Mouse (Mus musculus) limb, embryonic 13.5 days (tissue): ENCODE data around the gene Hnrnpa3. TPM values are rescaled to one million over a fixed set of nuclear protein-coding genes. Genes with fewer than 3 reads are reported as not detected.
A peak's percentile ranks its signal among the peaks of the same experiment; 100 is the strongest.

Source experiments
- ATAC-seq: fragments of 200-750 bp; cut with Nextera tagmentation; 2 replicates; pipeline ENCODE4 v1.8.0; 2017; ENCODE audit warnings: low read depth, moderate number of reproducible peaks, moderate TSS enrichment; ENCODE audit not compliant: low FRiP score
- H3K27ac ChIP-seq: fragments of 300-500 bp; sonication (generic); 2 replicates; pipeline ENCODE4 v1.5.1; 2015; ENCODE audit warnings: inconsistent platforms, mild to moderate bottlenecking, moderate library complexity
- H3K27me3 ChIP-seq: fragments of 300-500 bp; sonication (generic); 2 replicates; pipeline ENCODE4 v1.6.1; 2015; ENCODE audit warnings: mild to moderate bottlenecking, inconsistent platforms
- H3K36me3 ChIP-seq: fragments of 300-500 bp; sonication (generic); 2 replicates; pipeline ENCODE4 v1.6.1; 2015; ENCODE audit warnings: inconsistent platforms, mild to moderate bottlenecking, moderate library complexity
- H3K4me1 ChIP-seq: fragments of 300-500 bp; sonication (generic); 2 replicates; pipeline ENCODE4 v1.6.1; 2015; ENCODE audit warnings: inconsistent platforms
- H3K4me2 ChIP-seq: fragments of 300-500 bp; sonication (generic); replicated peaks from 2 replicates; pipeline ENCODE4 v1.6.1; 2015; ENCODE audit warnings: inconsistent platforms, mild to moderate bottlenecking, moderate library complexity
- H3K4me3 ChIP-seq: fragments of 300-500 bp; sonication (generic); 2 replicates; pipeline ENCODE4 v1.5.1; 2015; ENCODE audit warnings: moderate library complexity, mild to moderate bottlenecking, inconsistent platforms
- H3K9ac ChIP-seq: fragments of 300-500 bp; sonication (generic); 2 replicates; pipeline ENCODE4 v1.6.1; 2015; ENCODE audit warnings: mild to moderate bottlenecking, inconsistent platforms
- H3K9me3 ChIP-seq: fragments of 300-500 bp; sonication (generic); 2 replicates; pipeline ENCODE4 v1.6.1; 2016; ENCODE audit warnings: inconsistent platforms
- WGBS: fragments of 180-500 bp; shearing (Covaris S2); methylation state at CpG from one replicate; pipeline ENCODE4 v1.1.7; 2015; 5-methylcytosine and 5-hydroxymethylcytosine counted together
- polyA plus RNA-seq: library from polyadenylated mRNA; unstranded; fragments of >200 nt; fragmentation: Nextera tagmentation; extraction: Ambion mirVana; gene quantifications from 2 replicates; pipeline ENCODE4 v1.2.1, GENCODE M21; 2015

Hnrnpa3 gene
- polyA plus RNA-seq, 1 experiment from 2014 or later, result 344 TPM

- ATAC-seq, result no peak
Measured at GRCm38 (mm10) chr2:75700543-75700942, 41.5 kb downstream of the Hnrnpa3 start.

GRCm38 (mm10) chr2:75701207-75701606 lies 42.1 kb downstream of the Hnrnpa3 start:
- H3K4me3 ChIP-seq, result no peak overlapping the region
- H3K27me3 ChIP-seq, result no peaks in the 10 kb centered on the region
- H3K4me1 ChIP-seq, result peaks cover 59% of the 10 kb centered on the region
- no peaks in the 10 kb centered on the region for H3K36me3 ChIP-seq
- H3K9ac ChIP-seq, result no peak overlapping the region
- no peak for ATAC-seq
- 51% methylated on average over 3 of the region's 3 CpGs for WGBS
- no peaks in the 10 kb centered on the region for H3K9me3 ChIP-seq
- H3K27ac ChIP-seq, result no peak overlapping the region
- H3K4me2 ChIP-seq, result peak overlapping the region; percentile 80; the same call in 1 of the 2 replicates

More at GRCm38 (mm10) chr2:75700543-75700942, 41.5 kb downstream of the Hnrnpa3 start:
- Histone ChIP-seq H3K27me3 (no peaks in the 10 kb centered on the region), H3K4me2 (no peak overlapping the region), H3K4me3 (no peak overlapping the region), H3K9me3 (no peaks in the 10 kb centered on the region), H3K27ac (no peak overlapping the region), H3K9ac (no peak overlapping the region), H3K4me1 (peaks cover 65% of the 10 kb centered on the region), H3K36me3 (no peaks in the 10 kb centered on the region)
- WGBS, result 93% methylated on average over 3 of the region's 3 CpGs

GRCm38 (mm10) chr2:75701822-75702587 lies 42.9 kb downstream of the Hnrnpa3 start:
- H3K36me3 ChIP-seq, result no peaks in the 10 kb centered on the region
- peak overlapping the region; percentile 80 for H3K4me2 ChIP-seq
- 82% methylated on average over 9 of the region's 9 CpGs for WGBS
- ATAC-seq, result no peak
- peak overlapping the region; percentile 60 for H3K4me3 ChIP-seq
- H3K9ac ChIP-seq, result no peak overlapping the region
- H3K4me1 ChIP-seq, result peaks cover 54% of the 10 kb centered on the region
- H3K27ac ChIP-seq, result no peak overlapping the region
- H3K27me3 ChIP-seq, result no peaks in the 10 kb centered on the region
- H3K9me3 ChIP-seq, result no peaks in the 10 kb centered on the region

GRCm38 (mm10) chr2:75702588-75702976 lies 43.5 kb downstream of the Hnrnpa3 start:
- Histone ChIP-seq H3K9me3 (no peaks in the 10 kb centered on the region), H3K4me1 (peaks cover 48% of the 10 kb centered on the region), H3K27me3 (no peaks in the 10 kb centered on the region), H3K4me2 (peak overlapping the region; percentile 80), H3K36me3 (no peaks in the 10 kb centered on the region), H3K4me3 (peak overlapping the region; percentile 60), H3K9ac (peak overlapping the region; percentile 54), H3K27ac (peak overlapping the region; percentile 95; the same call in 1 of the 2 replicates)
- whole genome bisulfite sequencing, result 12% methylated on average over 5 of the region's 5 CpGs
- no peak for ATAC-seq

- WGBS, result 0% methylated on average over 58 of the region's 62 CpGs
- peaks cover 40% of the 10 kb centered on the region for H3K4me1 ChIP-seq
- H3K27ac ChIP-seq, result peak overlapping the region; percentile 95
- peak overlapping the region; percentile 84 for H3K9ac ChIP-seq
- peak; percentile 55 for ATAC-seq
- H3K27me3 ChIP-seq, result no peaks in the 10 kb centered on the region
- H3K36me3 ChIP-seq, result no peaks in the 10 kb centered on the region
- peak overlapping the region; percentile 80 for H3K4me2 ChIP-seq
- H3K4me3 ChIP-seq, result peak overlapping the region; percentile 60
- H3K9me3 ChIP-seq, result no peaks in the 10 kb centered on the region
Measured at GRCm38 (mm10) chr2:75703375-75704181, 44.5 kb downstream of the Hnrnpa3 start.

GRCm38 (mm10) chr2:75704234-75705161 lies 45.4 kb downstream of the Hnrnpa3 start, which contains the start of gene Nfe2l2:
Gene Nfe2l2, minus strand, starts transcription at chr2:75704641.
- ATAC-seq, result peak; percentile 89

GRCm38 (mm10) chr2:75705162-75705752 lies 46.2 kb downstream of the Hnrnpa3 start:
- H3K27me3 ChIP-seq, result no peaks in the 10 kb centered on the region
- H3K9me3 ChIP-seq, result no peaks in the 10 kb centered on the region
- H3K27ac ChIP-seq, result peak overlapping the region; percentile 95
- peak; percentile 12 for ATAC-seq
- peak overlapping the region; percentile 84 for H3K9ac ChIP-seq
- H3K4me2 ChIP-seq, result peak overlapping the region; percentile 80
- H3K4me1 ChIP-seq, result peaks cover 29% of the 10 kb centered on the region
- peaks cover 3% of the 10 kb centered on the region; the same call in 1 of the 2 replicates for H3K36me3 ChIP-seq
- WGBS, result 16% methylated on average over 19 of the region's 19 CpGs
- peak overlapping the region; percentile 60 for H3K4me3 ChIP-seq

More at GRCm38 (mm10) chr2:75704234-75705161, 45.4 kb downstream of the Hnrnpa3 start, which contains the start of gene Nfe2l2:
- Histone ChIP-seq H3K9ac (peak within 1 kb of the TSS; percentile 84), H3K4me3 (peak within 1 kb of the TSS; percentile 60), H3K27me3 (no peaks in the 10 kb centered on the region), H3K9me3 (no peaks in the 10 kb centered on the region), H3K27ac (peak within 1 kb of the TSS; percentile 95), H3K4me1 (peaks cover 34% of the 10 kb centered on the region), H3K36me3 (peaks cover 2% of the 10 kb centered on the region; the same call in 1 of the 2 replicates), H3K4me2 (peak within 1 kb of the TSS; percentile 80)
- WGBS, result 0% methylated on average over 58 of the region's 58 CpGs

GRCm38 (mm10) chr2:75706435-75706834 lies 47.4 kb downstream of the Hnrnpa3 start:
- Histone ChIP-seq H3K27me3 (no peaks in the 10 kb centered on the region), H3K4me3 (no peak overlapping the region), H3K36me3 (peaks cover 3% of the 10 kb centered on the region; the same call in 1 of the 2 replicates), H3K4me1 (peaks cover 21% of the 10 kb centered on the region), H3K4me2 (no peak overlapping the region), H3K9me3 (no peaks in the 10 kb centered on the region), H3K27ac (peak overlapping the region; percentile 17; the same call in 1 of the 2 replicates), H3K9ac (no peak overlapping the region)
- no peak for ATAC-seq
- WGBS, result 71% methylated on average over 5 of the region's 5 CpGs

GRCm38 (mm10) chr2:75707420-75707819 lies 48.4 kb downstream of the Hnrnpa3 start:
- Histone ChIP-seq H3K27ac (no peak overlapping the region), H3K36me3 (peaks cover 3% of the 10 kb centered on the region; the same call in 1 of the 2 replicates), H3K4me2 (no peak overlapping the region), H3K9me3 (no peaks in the 10 kb centered on the region), H3K27me3 (no peaks in the 10 kb centered on the region), H3K9ac (no peak overlapping the region), H3K4me3 (no peak overlapping the region), H3K4me1 (peaks cover 11% of the 10 kb centered on the region)
- WGBS, result 16% methylated on average over 1 of the region's 1 CpGs
- no peak for ATAC-seq

GRCm38 (mm10) chr2:75713083-75713482 lies 54.0 kb downstream of the Hnrnpa3 start:
- ATAC-seq, result no peak

GRCm38 (mm10) chr2:75714766-75715165 lies 55.7 kb downstream of the Hnrnpa3 start:
- Histone ChIP-seq H3K9ac (no peak overlapping the region), H3K4me1 (peaks cover 9% of the 10 kb centered on the region; the same call in 1 of the 2 replicates), H3K27ac (no peak overlapping the region), H3K4me2 (no peak overlapping the region), H3K9me3 (no peaks in the 10 kb centered on the region), H3K27me3 (no peaks in the 10 kb centered on the region), H3K36me3 (no peaks in the 10 kb centered on the region), H3K4me3 (no peak overlapping the region)
- WGBS, result 60% methylated on average over 4 of the region's 4 CpGs
- no peak for ATAC-seq

More at GRCm38 (mm10) chr2:75713083-75713482, 54.0 kb downstream of the Hnrnpa3 start:
- Histone ChIP-seq H3K36me3 (peaks cover 3% of the 10 kb centered on the region; the same call in 1 of the 2 replicates), H3K4me1 (peaks cover 9% of the 10 kb centered on the region; the same call in 1 of the 2 replicates), H3K4me2 (no peak overlapping the region), H3K9me3 (no peaks in the 10 kb centered on the region), H3K9ac (no peak overlapping the region), H3K27ac (no peak overlapping the region), H3K4me3 (no peak overlapping the region), H3K27me3 (no peaks in the 10 kb centered on the region)
- WGBS, result 86% methylated on average over 3 of the region's 3 CpGs
